Mouse (Mus musculus) left cerebral cortex, adult 2 months (tissue): Measurements from ENCODE around the gene Mdfi. TPM values are rescaled to one million over a fixed set of nuclear protein-coding genes. Genes with fewer than 3 reads are reported as not detected.
"Not testable (repeated sequence)": the region's sequence is repeated elsewhere in the genome, so short reads cannot be mapped to it uniquely, and the experiment has no call there.

Experiments
- DNase-seq, 2 experiments: peaks; one replicate each; pipeline ENCODE4 v3.0.0; 2021 to 2022; ENCODE audit warnings: low spot score in 2 of 2, mixed read lengths in 1 of 2; ENCODE audit errors: extremely low spot score in 1 of 2
- H3K27ac ChIP-seq: fragments of 200-600 bp; 2 replicates; pipeline ENCODE4 v1.8.1; 2022
- H3K4me3 ChIP-seq: fragments of 200-600 bp; 2 replicates; pipeline ENCODE4 v1.8.1; 2022
- CTCF ChIP-seq: fragments of 200-600 bp; IDR thresholded peaks from 2 replicates; pipeline ENCODE4 v1.8.1; 2022; ENCODE audit warnings: antibody characterized with exemption, mild to moderate bottlenecking, moderate library complexity
- intact Hi-C: fragments of 180-260 bp; cut with DNase I; formaldehyde crosslinking; loops from one replicate; pipeline ENCODE4 v1.15.1; 2025
- total RNA-seq, 2 experiments: library from RNA; stranded (reverse); gene quantifications; 2 replicates each; pipeline ENCODE4 v1.2.3; 2021

Mdfi gene
- total RNA-seq, 2 experiments from 2014 or later: 0.48 TPM; not detected in 1

DNA sequence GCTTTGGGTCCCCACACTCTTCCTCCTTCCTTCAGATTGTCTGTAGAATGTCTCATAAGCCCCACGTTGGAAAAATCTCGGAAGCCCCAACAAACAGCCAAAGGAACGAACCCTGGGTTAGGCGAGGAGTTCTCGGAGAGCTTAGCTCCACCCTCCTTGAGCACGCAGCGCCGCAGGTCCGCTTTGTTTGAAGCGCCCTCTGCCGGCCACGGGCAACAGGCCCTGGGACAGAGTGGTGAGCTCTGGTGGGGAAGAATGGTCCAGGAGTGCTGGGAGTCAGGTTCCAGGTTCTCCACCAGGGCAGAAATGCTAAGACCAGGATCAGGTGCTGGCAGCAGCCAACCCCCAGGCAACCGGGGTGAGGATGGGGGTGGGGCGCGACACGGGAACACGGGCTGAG lies 30.0 kb upstream of the Mdfi start:
- Histone ChIP-seq H3K4me3 (no peak overlapping the region), H3K27ac (no peak overlapping the region)
- TF ChIP-seq CTCF: peak; percentile 97
- peak; percentile 82 to 92 for DNase-seq
- intact Hi-C loops: loop anchor here (1.0 kb wide), 1 partner anchor 71 kb away; no protein-coding TSS in a partner anchor

DNA sequence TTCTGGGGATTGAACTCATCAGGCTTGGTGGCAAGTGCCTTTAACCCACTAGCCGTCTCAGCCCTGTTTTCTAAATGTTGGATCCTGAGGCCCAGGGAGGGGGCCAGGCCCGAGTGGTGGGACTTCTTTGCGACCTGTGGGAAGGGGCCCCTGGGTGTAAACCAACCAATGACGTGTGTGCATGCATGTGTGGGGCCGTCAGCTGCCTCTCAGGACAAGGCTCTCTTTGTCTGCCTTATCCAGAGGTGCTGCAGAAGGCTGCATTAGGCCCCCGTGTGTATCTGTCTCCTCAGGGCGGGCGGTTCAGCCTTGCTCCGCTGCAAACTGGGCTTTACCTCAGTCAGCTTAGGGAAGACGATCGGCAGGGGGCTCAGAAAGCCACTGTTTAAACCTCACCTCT lies 28.9 kb upstream of the Mdfi start:
- no peak overlapping the region for H3K4me3 ChIP-seq
- H3K27ac ChIP-seq: no peak overlapping the region
- intact Hi-C loops: no loop called here

DNA sequence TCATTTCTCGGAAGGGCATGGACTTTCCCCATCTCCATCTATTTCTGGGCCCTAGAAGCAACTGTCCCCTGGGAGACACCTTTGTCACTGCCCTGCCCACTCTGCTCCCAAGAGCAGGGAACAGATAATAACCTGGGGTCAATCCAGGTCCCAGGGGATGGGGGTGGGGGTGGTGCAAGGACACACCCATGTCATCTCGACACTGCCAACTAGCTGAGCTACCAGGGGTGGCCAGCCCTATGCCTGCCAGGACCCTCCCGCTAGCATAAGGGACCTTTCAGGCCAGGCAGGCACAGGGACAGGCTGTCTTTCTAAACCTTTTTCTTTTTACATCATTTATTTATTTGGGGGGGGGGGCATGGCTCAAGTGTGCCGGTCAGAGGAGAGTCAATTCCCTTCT lies 28.5 kb upstream of the Mdfi start:
- H3K4me3 ChIP-seq: no peak overlapping the region
- H3K27ac ChIP-seq: no peak overlapping the region
- no peak for TF ChIP-seq CTCF
- intact Hi-C loops: no loop called here
- no peak for DNase-seq

More for the DNA sequence above, 28.9 kb upstream of the Mdfi start:
- no peak for TF ChIP-seq CTCF
- DNase-seq: no peak

DNA sequence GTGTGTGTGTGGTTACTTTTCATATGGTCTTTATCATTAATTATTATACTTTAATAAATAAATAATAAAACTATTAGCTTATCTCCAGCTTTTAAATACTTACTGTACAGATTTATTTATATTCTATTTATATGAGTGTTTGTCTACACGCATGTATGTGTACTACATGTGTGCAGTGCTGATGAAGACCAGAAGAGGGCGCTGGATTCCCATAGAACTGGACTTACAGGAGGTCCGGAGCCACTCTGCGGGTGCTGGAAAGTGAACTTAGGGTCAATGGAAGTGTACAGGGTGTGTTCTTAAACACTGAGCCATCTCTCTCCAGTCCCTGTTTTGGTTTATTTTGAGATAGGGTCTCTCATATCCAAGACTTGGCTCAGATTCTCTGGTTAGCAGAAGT lies 21.1 kb upstream of the Mdfi start:
- intact Hi-C loops: no loop called here
- no peak overlapping the region for H3K27ac ChIP-seq
- no peak for DNase-seq
- TF ChIP-seq CTCF: no peak
- H3K4me3 ChIP-seq: no peak overlapping the region

DNA sequence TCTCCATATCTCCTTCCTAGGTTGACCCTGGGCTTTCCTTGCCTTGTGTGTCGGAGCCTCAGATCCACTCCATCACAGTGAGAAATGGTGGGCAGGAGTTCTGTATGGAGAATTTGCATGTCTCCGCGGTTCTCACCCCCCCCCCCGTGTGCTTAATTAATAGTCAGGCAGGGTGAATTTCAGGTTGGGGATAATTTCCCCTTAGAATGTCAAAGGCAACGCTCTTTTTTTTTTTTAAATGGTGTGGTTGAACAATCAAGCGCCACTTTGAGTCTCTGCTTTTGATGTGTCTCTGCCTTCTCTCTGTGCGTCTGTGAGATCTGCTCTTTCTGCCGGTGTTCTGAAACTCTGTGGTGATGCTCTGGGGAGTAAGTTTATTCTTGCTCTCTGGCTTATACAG lies 20.4 kb upstream of the Mdfi start:
- TF ChIP-seq CTCF: no peak
- intact Hi-C loops: no loop called here
- DNase-seq: no peak
- H3K27ac ChIP-seq: no peak overlapping the region
- H3K4me3 ChIP-seq: no peak overlapping the region

DNA sequence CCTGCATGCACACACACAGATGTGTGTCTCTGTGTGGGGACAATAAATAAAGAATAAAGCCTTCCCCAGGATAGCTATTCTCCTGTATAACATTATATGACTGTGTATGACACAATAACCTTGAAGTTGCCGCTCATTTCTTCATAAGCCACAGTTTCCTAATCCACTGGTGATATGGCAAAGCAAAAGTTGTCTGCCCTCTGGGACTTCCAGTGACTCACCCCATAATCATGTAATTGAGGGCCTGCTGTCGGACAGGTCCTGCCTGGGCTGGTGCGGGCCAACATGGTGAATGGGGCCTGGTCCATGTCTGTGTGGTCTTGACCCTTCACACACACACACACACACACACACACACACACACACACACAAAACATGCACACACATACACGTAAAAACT lies 19.3 kb upstream of the Mdfi start:
- intact Hi-C loops: no loop called here
- TF ChIP-seq CTCF: no peak
- no peak for DNase-seq
- no peak overlapping the region for H3K27ac ChIP-seq
- no peak overlapping the region for H3K4me3 ChIP-seq

DNA sequence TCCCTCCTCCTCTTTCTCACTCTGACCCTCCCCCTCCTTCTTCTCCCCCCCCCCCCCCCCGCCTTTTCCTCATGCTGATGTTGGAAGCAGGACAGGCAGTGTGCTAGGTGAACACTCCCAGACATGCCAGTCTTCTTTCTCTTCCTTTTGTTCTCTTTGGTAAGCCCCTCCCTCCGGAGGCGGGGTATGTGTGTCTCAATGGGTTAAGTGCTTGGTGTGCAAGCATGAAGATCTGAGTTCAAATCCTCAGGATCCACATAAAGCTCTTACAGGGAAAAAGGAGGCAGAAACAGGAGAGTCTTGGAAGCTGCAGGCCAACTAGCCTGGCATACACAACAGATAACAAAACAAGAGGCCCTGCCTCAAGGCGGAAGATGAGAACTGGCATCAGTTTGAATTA lies 18.8 kb upstream of the Mdfi start:
- no peak overlapping the region for H3K27ac ChIP-seq
- no peak for DNase-seq
- intact Hi-C loops: no loop called here
- no peak overlapping the region for H3K4me3 ChIP-seq
- TF ChIP-seq CTCF: no peak

DNA sequence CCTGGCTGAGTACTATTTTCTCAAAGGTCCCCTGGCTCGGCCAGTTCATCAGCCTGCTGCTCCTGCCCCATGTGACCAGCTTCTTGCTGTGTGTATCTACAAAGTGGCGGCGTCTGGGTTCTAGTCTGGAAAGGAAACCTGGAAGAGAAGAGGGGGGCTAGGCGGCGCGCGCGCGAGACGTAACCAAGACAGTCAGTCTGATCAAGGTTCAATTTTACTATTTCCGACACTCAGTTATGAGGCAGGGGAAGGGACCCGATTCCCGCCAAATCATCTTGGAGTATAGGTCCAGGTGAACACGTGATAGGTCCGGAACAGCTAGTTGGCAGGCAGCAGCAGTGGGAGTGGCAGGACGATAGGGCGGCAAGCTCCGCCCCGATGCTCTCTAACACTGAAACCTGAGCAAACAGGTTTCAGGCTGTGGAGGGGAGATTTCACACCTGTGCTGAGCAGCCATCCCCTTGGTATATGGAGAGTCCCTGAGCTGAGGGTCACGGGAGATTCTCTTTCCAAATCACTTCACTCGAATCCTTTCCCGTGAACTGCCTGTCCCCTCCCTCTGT lies 17.4 kb upstream of the Mdfi start:
- H3K4me3 ChIP-seq, DNase-seq, H3K27ac ChIP-seq, intact Hi-C loops: not testable (repeated sequence)

DNA sequence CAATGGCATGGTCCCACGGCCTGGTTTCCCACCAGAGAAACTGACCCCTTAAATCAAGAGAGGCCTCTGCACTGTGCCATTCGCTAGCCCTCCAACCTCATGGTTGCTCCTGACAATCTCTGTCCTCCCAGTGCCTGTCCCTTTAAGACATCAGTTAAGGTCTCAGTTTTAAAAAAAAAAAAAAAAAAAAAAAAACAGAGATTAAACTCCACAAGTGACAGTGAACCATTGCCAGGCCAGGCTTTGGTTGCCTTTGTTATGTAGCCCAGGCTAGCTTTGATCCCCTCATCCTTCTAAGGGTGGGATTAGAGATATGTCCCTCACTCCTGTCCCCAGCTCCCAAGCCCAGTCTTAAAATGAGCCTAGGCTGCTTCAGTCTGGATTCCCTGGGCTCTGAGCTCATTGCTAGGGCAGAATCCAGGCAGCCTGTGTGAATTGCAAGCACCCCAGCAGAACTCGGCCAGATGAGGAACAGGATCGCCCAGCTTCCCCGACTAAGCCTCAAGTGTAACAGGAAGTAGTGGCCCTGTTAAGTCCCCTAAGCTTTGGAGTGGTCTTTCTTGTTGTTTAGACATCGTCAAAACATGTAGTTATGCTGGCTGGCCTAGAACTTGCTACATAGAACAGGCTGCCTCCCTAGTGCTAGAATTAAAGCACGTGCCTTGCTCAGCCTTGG lies 16.3 kb upstream of the Mdfi start:
- intact Hi-C loops: no loop called here
- TF ChIP-seq CTCF: no peak
- Histone ChIP-seq H3K4me3 (no peak overlapping the region), H3K27ac (no peak overlapping the region)
- DNase-seq: no peak

DNA sequence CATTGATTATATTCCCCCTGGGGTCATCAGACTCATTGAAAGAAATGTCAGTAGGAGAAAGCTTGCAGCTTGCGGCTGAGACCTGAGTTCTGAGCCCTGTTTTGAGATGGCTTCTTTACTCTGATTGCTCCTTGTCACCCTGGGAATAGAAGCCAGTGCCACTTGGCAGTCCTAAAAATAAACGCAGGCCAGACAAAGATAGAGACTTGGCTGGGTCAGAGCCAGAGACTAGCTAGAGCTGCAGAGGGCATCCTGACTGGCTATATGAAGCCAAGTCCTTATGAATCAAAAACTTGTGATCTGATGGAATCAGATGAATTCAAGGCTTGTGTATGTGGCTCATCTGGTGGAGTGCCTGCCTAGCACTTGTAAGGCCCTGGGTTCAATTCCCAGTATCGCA lies 15.5 kb upstream of the Mdfi start:
- TF ChIP-seq CTCF: no peak
- Histone ChIP-seq H3K4me3 (no peak overlapping the region), H3K27ac (no peak overlapping the region)
- no peak for DNase-seq
- intact Hi-C loops: no loop called here

DNA sequence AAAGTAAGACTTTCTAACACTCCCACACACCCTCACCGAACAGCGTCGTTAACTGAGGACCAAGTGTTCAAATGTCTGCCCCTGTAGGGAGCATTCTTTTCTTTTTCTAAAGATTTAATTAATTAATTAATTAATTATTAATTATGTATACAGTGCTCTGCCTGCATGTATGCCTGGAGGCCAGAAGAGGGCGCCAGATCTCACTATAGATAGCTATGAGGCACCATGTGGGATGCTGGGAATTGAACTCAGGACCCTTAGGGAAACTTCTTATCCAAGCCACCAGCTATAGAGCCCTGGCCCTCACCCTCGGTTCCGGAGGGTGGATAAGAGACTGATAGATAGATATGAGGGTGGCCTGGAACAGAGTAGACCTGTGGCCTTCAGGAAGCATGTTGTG lies 13.5 kb upstream of the Mdfi start:
- no peak overlapping the region for H3K27ac ChIP-seq
- no peak for DNase-seq
- intact Hi-C loops: no loop called here
- peak; percentile 6; the same call in 1 of the 2 replicates for TF ChIP-seq CTCF
- H3K4me3 ChIP-seq: no peak overlapping the region

DNA sequence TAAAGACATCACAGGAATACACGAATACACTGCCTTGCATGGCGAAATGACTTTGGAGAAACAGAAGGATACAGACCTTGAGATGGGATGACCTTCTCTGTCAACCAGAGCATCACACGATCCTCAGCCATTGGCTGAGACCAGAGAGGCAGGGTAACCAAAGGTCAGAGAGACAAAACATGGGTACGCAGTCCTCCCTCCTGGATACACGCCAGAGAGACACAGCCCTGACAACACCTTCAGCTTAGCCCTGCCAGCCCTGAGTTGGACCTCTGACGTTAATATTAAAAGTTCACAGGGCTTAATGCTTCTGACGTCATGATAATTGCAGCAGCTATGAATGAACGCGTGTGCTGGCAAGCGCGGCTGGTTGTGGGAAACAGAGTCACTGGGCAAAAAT lies 11.1 kb upstream of the Mdfi start:
- intact Hi-C loops: no loop called here
- H3K4me3 ChIP-seq: no peak overlapping the region
- H3K27ac ChIP-seq: no peak overlapping the region
- TF ChIP-seq CTCF: no peak
- DNase-seq: no peak

DNA sequence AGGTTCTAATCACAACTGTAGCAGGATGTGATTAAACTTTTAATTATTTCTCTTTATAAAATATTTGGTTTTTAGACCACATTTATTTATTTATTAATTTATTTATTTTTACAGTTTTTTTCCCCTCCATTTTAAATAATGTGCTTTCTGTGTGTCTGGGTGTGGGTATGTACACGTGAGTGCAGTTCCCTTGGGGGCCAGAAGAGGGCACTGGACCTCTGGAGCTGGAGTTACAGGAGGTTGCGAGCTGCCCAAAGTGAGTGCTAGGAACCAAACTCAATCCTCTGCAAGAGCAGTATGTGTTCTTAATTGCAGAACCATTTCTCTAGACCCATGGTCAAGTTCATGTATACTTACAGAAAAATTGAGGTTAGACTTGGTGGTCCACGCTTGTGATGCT lies 9.0 kb upstream of the Mdfi start:
- no peak for DNase-seq
- intact Hi-C loops: no loop called here
- peak; percentile 13 for TF ChIP-seq CTCF
- Histone ChIP-seq H3K27ac (no peak overlapping the region), H3K4me3 (no peak overlapping the region)
